Mouse (Mus musculus) C2C12 (cell line): ENCODE measurements around the gene Hoxc4.

ENCODE experiments used
- CEBPB ChIP-seq: IDR thresholded peaks from one replicate; pipeline ENCODE4 v1.6.1; 2011; ENCODE audit warnings: low read depth, mild to moderate bottlenecking, control low read depth, moderate library complexity
- CTCF ChIP-seq: IDR thresholded peaks from one replicate; pipeline ENCODE4 v1.5.1; 2011; ENCODE audit not compliant: control insufficient read depth, insufficient read depth, insufficient read length
- MAX ChIP-seq: IDR thresholded peaks from one replicate; pipeline ENCODE4 v1.6.1; 2011; ENCODE audit warnings: mild to moderate bottlenecking, control low read depth
- MYOD1 ChIP-seq: IDR thresholded peaks from one replicate; pipeline ENCODE4 v1.6.1; 2011; ENCODE audit warnings: low read depth; ENCODE audit not compliant: control insufficient read depth, insufficient read length
- MYOG ChIP-seq: IDR thresholded peaks from one replicate; pipeline ENCODE4 v1.6.1; 2011; ENCODE audit not compliant: control insufficient read depth, insufficient read length; ENCODE audit errors: extremely low read depth

DNA sequence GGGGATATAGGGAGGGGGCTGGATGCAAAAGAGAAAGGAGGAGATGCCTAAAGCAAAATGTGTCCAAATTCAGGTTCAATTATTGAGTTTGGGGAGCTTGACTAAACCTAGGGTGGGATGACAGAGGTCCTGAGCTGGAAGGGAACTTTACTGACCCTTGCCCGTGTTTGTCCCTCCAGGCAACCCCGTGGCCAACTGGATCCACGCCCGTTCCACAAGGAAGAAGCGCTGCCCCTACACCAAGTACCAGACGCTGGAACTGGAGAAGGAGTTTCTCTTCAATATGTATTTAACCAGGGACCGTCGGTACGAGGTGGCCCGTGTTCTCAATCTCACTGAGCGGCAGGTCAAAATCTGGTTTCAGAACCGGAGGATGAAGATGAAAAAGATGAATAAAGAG lies 35.0 kb upstream of the Hoxc4 start:
- no peak for TF ChIP-seq CTCF
- no peak for TF ChIP-seq MYOD1
- no peak for TF ChIP-seq MYOG
- no peak for TF ChIP-seq MAX
- no peak for TF ChIP-seq CEBPB
